Mouse (Mus musculus): ENCODE data around the gene Rangap1.
A peak's percentile ranks its signal among the peaks of the same experiment; 100 is the strongest.
"Not testable (repeated sequence)": the region's sequence is repeated elsewhere in the genome, so short reads cannot be mapped to it uniquely, and the experiment has no call there.

Gene Rangap1

GRCm38 (mm10) chr15:81739924-81740323, 5.4 kb downstream of the Rangap1 start:
- DNase-seq, result no peak

GRCm38 (mm10) chr15:81739296-81739695, 6.0 kb downstream of the Rangap1 start:
- no peak for DNase-seq

- no peak for DNase-seq
These were observed 10.3 kb downstream of the Rangap1 start for GRCm38 (mm10) chr15:81735075-81735474.

GRCm38 (mm10) chr15:81729792-81730635, 15.3 kb downstream of the Rangap1 start:
- peak; percentile 97 to 99 for DNase-seq

GRCm38 (mm10) chr15:81729241-81729791, 16.0 kb downstream of the Rangap1 start:
- peak; percentile 53 to 62 for DNase-seq

GRCm38 (mm10) chr15:81725965-81726364, 19.4 kb downstream of the Rangap1 start:
- no peak for DNase-seq

- DNase-seq, result no peak
These were observed 21.7 kb downstream of the Rangap1 start for GRCm38 (mm10) chr15:81723653-81724052.

GRCm38 (mm10) chr15:81722361-81722760, 23.0 kb downstream of the Rangap1 start:
- DNase-seq, result no peak

- no peak for DNase-seq
These were observed 26.2 kb downstream of the Rangap1 start for GRCm38 (mm10) chr15:81719139-81719531.

GRCm38 (mm10) chr15:81718336-81719138, 26.8 kb downstream of the Rangap1 start:
- no peak for DNase-seq

GRCm38 (mm10) chr15:81713742-81714141, 31.6 kb downstream of the Rangap1 start:
- DNase-seq, result no peak

- no peak for DNase-seq
These were observed 34.5 kb downstream of the Rangap1 start for GRCm38 (mm10) chr15:81710801-81711200.

- no peak for DNase-seq
These were observed 35.6 kb downstream of the Rangap1 start for GRCm38 (mm10) chr15:81709686-81710085.

GRCm38 (mm10) chr15:81708991-81709390, 36.3 kb downstream of the Rangap1 start:
- DNase-seq, result no peak

- no peak for DNase-seq
These were observed 42.2 kb downstream of the Rangap1 start for GRCm38 (mm10) chr15:81703094-81703489.

GRCm38 (mm10) chr15:81702306-81703093, 42.8 kb downstream of the Rangap1 start:
- DNase-seq, result no peak

- not testable (repeated sequence) for DNase-seq
These were observed 44.0 kb downstream of the Rangap1 start for GRCm38 (mm10) chr15:81701350-81701749.

GRCm38 (mm10) chr15:81700601-81701000, 44.7 kb downstream of the Rangap1 start:
- DNase-seq, result no peak

GRCm38 (mm10) chr15:81700161-81700560, 45.2 kb downstream of the Rangap1 start:
- no peak for DNase-seq

- no peak for DNase-seq
These were observed 46.8 kb downstream of the Rangap1 start for GRCm38 (mm10) chr15:81698532-81698931.

- DNase-seq, result peak; percentile 50 to 66
These were observed 47.5 kb downstream of the Rangap1 start for GRCm38 (mm10) chr15:81697847-81698246.

GRCm38 (mm10) chr15:81697175-81697574, 48.2 kb downstream of the Rangap1 start, which contains the start of gene Chadl:
TSS of gene Chadl (minus strand) at chr15:81697287.
- DNase-seq, result peak; percentile 28 to 34

GRCm38 (mm10) chr15:81694891-81695290, 50.4 kb downstream of the Rangap1 start:
- no peak for DNase-seq
